Mouse (Mus musculus): Measurements from ENCODE around the gene Pf4. TPM values are rescaled to one million over a fixed set of nuclear protein-coding genes. Genes with fewer than 3 reads are reported as not detected.

Gene Pf4
- polyA plus RNA-seq, 1 experiment from 2014 or later = 28.2 TPM

- Histone ChIP-seq H3K36me3 (ENCODE audit: control insufficient read depth, insufficient read depth, low read length) (no peaks in the 10 kb centered on the region), H3K27me3 (ENCODE audit: control insufficient read depth, insufficient read depth, low read length) (peaks cover 11% of the 10 kb centered on the region), H3K9me3 (ENCODE audit: control insufficient read depth, low read length) (no peaks in the 10 kb centered on the region), H3K9ac (ENCODE audit: low read depth, low read length) (no peak overlapping the region), H3K4me2 (replicated peaks; ENCODE audit: low read depth, low read length) (no peak overlapping the region), H3K4me3 (ENCODE audit: low read length) (no peak overlapping the region), H3K4me1 (ENCODE audit: control insufficient read depth, insufficient read depth, low read length) (0 out of 2 replicates have a peak, but pooled peaks cover 3% of the 10 kb centered on the region), H3K27ac (ENCODE audit: low read depth, low read length) (no peak overlapping the region)
- no peak for ATAC-seq (ENCODE audit: low FRiP score, low TSS enrichment)
- 61% methylated on average over 4 of the region's 4 CpGs for WGBS
These were observed 11.9 kb upstream of the Pf4 start for GRCm38 (mm10) chr5:90760303-90760702.

GRCm38 (mm10) chr5:90760844-90761243 lies 11.4 kb upstream of the Pf4 start:
- H3K27ac ChIP-seq (ENCODE audit: low read depth, low read length) = no peak overlapping the region
- no peaks in the 10 kb centered on the region for H3K9me3 ChIP-seq (ENCODE audit: control insufficient read depth, low read length)
- H3K27me3 ChIP-seq (ENCODE audit: control insufficient read depth, insufficient read depth, low read length) = peaks cover 11% of the 10 kb centered on the region
- H3K4me1 ChIP-seq (ENCODE audit: control insufficient read depth, insufficient read depth, low read length) = 0 out of 2 replicates have a peak, but pooled peaks cover 3% of the 10 kb centered on the region
- H3K9ac ChIP-seq (ENCODE audit: low read depth, low read length) = no peak overlapping the region
- no peak overlapping the region for H3K4me2 ChIP-seq (replicated peaks; ENCODE audit: low read depth, low read length)
- no peak overlapping the region for H3K4me3 ChIP-seq (ENCODE audit: low read length)
- WGBS = 96% methylated on average over 2 of the region's 2 CpGs
- ATAC-seq (ENCODE audit: low FRiP score, low TSS enrichment) = no peak
- H3K36me3 ChIP-seq (ENCODE audit: control insufficient read depth, insufficient read depth, low read length) = no peaks in the 10 kb centered on the region

GRCm38 (mm10) chr5:90761834-90762233 lies 10.4 kb upstream of the Pf4 start:
- H3K9me3 ChIP-seq (ENCODE audit: control insufficient read depth, low read length) = no peaks in the 10 kb centered on the region
- ATAC-seq (ENCODE audit: low FRiP score, low TSS enrichment) = no peak
- WGBS = 78% methylated on average over 3 of the region's 3 CpGs
- H3K4me1 ChIP-seq (ENCODE audit: control insufficient read depth, insufficient read depth, low read length) = 0 out of 2 replicates have a peak, but pooled peaks cover 3% of the 10 kb centered on the region
- H3K4me2 ChIP-seq (replicated peaks; ENCODE audit: low read depth, low read length) = no peak overlapping the region
- no peak overlapping the region for H3K4me3 ChIP-seq (ENCODE audit: low read length)
- H3K27ac ChIP-seq (ENCODE audit: low read depth, low read length) = no peak overlapping the region
- H3K36me3 ChIP-seq (ENCODE audit: control insufficient read depth, insufficient read depth, low read length) = no peaks in the 10 kb centered on the region
- H3K27me3 ChIP-seq (ENCODE audit: control insufficient read depth, insufficient read depth, low read length) = peaks cover 11% of the 10 kb centered on the region
- H3K9ac ChIP-seq (ENCODE audit: low read depth, low read length) = no peak overlapping the region

- Histone ChIP-seq H3K4me3 (ENCODE audit: low read length) (no peak overlapping the region), H3K36me3 (ENCODE audit: control insufficient read depth, insufficient read depth, low read length) (no peaks in the 10 kb centered on the region), H3K27ac (ENCODE audit: low read depth, low read length) (no peak overlapping the region), H3K9me3 (ENCODE audit: control insufficient read depth, low read length) (no peaks in the 10 kb centered on the region), H3K4me2 (replicated peaks; ENCODE audit: low read depth, low read length) (no peak overlapping the region), H3K4me1 (ENCODE audit: control insufficient read depth, insufficient read depth, low read length) (no peaks in the 10 kb centered on the region), H3K27me3 (ENCODE audit: control insufficient read depth, insufficient read depth, low read length) (peaks cover 7% of the 10 kb centered on the region), H3K9ac (ENCODE audit: low read depth, low read length) (no peak overlapping the region)
- no peak for ATAC-seq (ENCODE audit: low FRiP score, low TSS enrichment)
- WGBS = 75% methylated on average over 12 of the region's 12 CpGs
These were observed 8.1 kb upstream of the Pf4 start for GRCm38 (mm10) chr5:90763912-90764665.

GRCm38 (mm10) chr5:90765821-90766606 lies 6.2 kb upstream of the Pf4 start:
- H3K27ac ChIP-seq (ENCODE audit: low read depth, low read length) = no peak overlapping the region
- H3K4me2 ChIP-seq (replicated peaks; ENCODE audit: low read depth, low read length) = no peak overlapping the region
- H3K36me3 ChIP-seq (ENCODE audit: control insufficient read depth, insufficient read depth, low read length) = no peaks in the 10 kb centered on the region
- WGBS = 33% methylated on average over 8 of the region's 8 CpGs
- H3K4me1 ChIP-seq (ENCODE audit: control insufficient read depth, insufficient read depth, low read length) = no peaks in the 10 kb centered on the region
- ATAC-seq (ENCODE audit: low FRiP score, low TSS enrichment) = peak; percentile 83; the same call in 1 of the 2 replicates
- no peaks in the 10 kb centered on the region; the same call in 1 of the 2 replicates for H3K27me3 ChIP-seq (ENCODE audit: control insufficient read depth, insufficient read depth, low read length)
- H3K9ac ChIP-seq (ENCODE audit: low read depth, low read length) = no peak overlapping the region
- H3K4me3 ChIP-seq (ENCODE audit: low read length) = no peak overlapping the region
- no peaks in the 10 kb centered on the region for H3K9me3 ChIP-seq (ENCODE audit: control insufficient read depth, low read length)

- no peak for ATAC-seq (ENCODE audit: low FRiP score, low TSS enrichment)
These were observed 4.0 kb upstream of the Pf4 start, which contains the start of gene Ppbp for GRCm38 (mm10) chr5:90768218-90768617. Gene Ppbp (plus strand): TSS chr5:90768518.

GRCm38 (mm10) chr5:90771369-90771768 lies 866 bp upstream of the Pf4 start:
- H3K9ac ChIP-seq (ENCODE audit: low read depth, low read length) = no peak overlapping the region
- H3K27me3 ChIP-seq (ENCODE audit: control insufficient read depth, insufficient read depth, low read length) = no peaks in the 10 kb centered on the region
- H3K27ac ChIP-seq (ENCODE audit: low read depth, low read length) = no peak overlapping the region
- 78% methylated on average over 3 of the region's 3 CpGs for WGBS
- H3K4me1 ChIP-seq (ENCODE audit: control insufficient read depth, insufficient read depth, low read length) = no peaks in the 10 kb centered on the region
- no peaks in the 10 kb centered on the region for H3K9me3 ChIP-seq (ENCODE audit: control insufficient read depth, low read length)
- no peak overlapping the region for H3K4me2 ChIP-seq (replicated peaks; ENCODE audit: low read depth, low read length)
- H3K4me3 ChIP-seq (ENCODE audit: low read length) = no peak overlapping the region
- H3K36me3 ChIP-seq (ENCODE audit: control insufficient read depth, insufficient read depth, low read length) = no peaks in the 10 kb centered on the region
- ATAC-seq (ENCODE audit: low FRiP score, low TSS enrichment) = no peak

More at GRCm38 (mm10) chr5:90768218-90768617, 4.0 kb upstream of the Pf4 start, which contains the start of gene Ppbp:
- Histone ChIP-seq H3K36me3 (ENCODE audit: control insufficient read depth, insufficient read depth, low read length) (no peaks in the 10 kb centered on the region), H3K9ac (ENCODE audit: low read depth, low read length) (no peak within 1 kb of the TSS), H3K27me3 (ENCODE audit: control insufficient read depth, insufficient read depth, low read length) (no peaks in the 10 kb centered on the region), H3K9me3 (ENCODE audit: control insufficient read depth, low read length) (no peaks in the 10 kb centered on the region), H3K4me3 (ENCODE audit: low read length) (no peak within 1 kb of the TSS), H3K4me2 (replicated peaks; ENCODE audit: low read depth, low read length) (no peak within 1 kb of the TSS), H3K27ac (ENCODE audit: low read depth, low read length) (no peak within 1 kb of the TSS), H3K4me1 (ENCODE audit: control insufficient read depth, insufficient read depth, low read length) (no peaks in the 10 kb centered on the region)
- 50% methylated on average over 3 of the region's 3 CpGs for WGBS

- 86% methylated on average over 5 of the region's 5 CpGs for WGBS
- no peak overlapping the region for H3K9ac ChIP-seq (ENCODE audit: low read depth, low read length)
These were observed 3.3 kb downstream of the Pf4 start for GRCm38 (mm10) chr5:90775562-90775961.

GRCm38 (mm10) chr5:90777621-90778020 lies 5.4 kb downstream of the Pf4 start:
- Histone ChIP-seq H3K27me3 (ENCODE audit: control insufficient read depth, insufficient read depth, low read length) (no peaks in the 10 kb centered on the region), H3K27ac (ENCODE audit: low read depth, low read length) (no peak overlapping the region), H3K9ac (ENCODE audit: low read depth, low read length) (no peak overlapping the region), H3K4me1 (ENCODE audit: control insufficient read depth, insufficient read depth, low read length) (no peaks in the 10 kb centered on the region), H3K9me3 (ENCODE audit: control insufficient read depth, low read length) (no peaks in the 10 kb centered on the region), H3K4me2 (replicated peaks; ENCODE audit: low read depth, low read length) (no peak overlapping the region), H3K4me3 (ENCODE audit: low read length) (no peak overlapping the region), H3K36me3 (ENCODE audit: control insufficient read depth, insufficient read depth, low read length) (no peaks in the 10 kb centered on the region)
- ATAC-seq (ENCODE audit: low FRiP score, low TSS enrichment) = no peak
- 75% methylated on average over 10 of the region's 10 CpGs for WGBS

More at GRCm38 (mm10) chr5:90775562-90775961, 3.3 kb downstream of the Pf4 start:
- no peaks in the 10 kb centered on the region for H3K27me3 ChIP-seq (ENCODE audit: control insufficient read depth, insufficient read depth, low read length)
- H3K4me3 ChIP-seq (ENCODE audit: low read length) = no peak overlapping the region
- no peaks in the 10 kb centered on the region for H3K4me1 ChIP-seq (ENCODE audit: control insufficient read depth, insufficient read depth, low read length)
- H3K9me3 ChIP-seq (ENCODE audit: control insufficient read depth, low read length) = no peaks in the 10 kb centered on the region
- H3K27ac ChIP-seq (ENCODE audit: low read depth, low read length) = no peak overlapping the region
- no peak for ATAC-seq (ENCODE audit: low FRiP score, low TSS enrichment)
- H3K36me3 ChIP-seq (ENCODE audit: control insufficient read depth, insufficient read depth, low read length) = no peaks in the 10 kb centered on the region
- no peak overlapping the region for H3K4me2 ChIP-seq (replicated peaks; ENCODE audit: low read depth, low read length)
